Mouse (Mus musculus) neural tube, embryonic 11.5 days (tissue): ENCODE measurements around the gene Ugt1a10. TPM values are rescaled to one million over a fixed set of nuclear protein-coding genes. Genes with fewer than 3 reads are reported as not detected.
"Not testable (repeated sequence)": the region's sequence is repeated elsewhere in the genome, so short reads cannot be mapped to it uniquely, and the experiment has no call there.

Experiments used
- ATAC-seq: fragments of 200-750 bp; cut with Nextera tagmentation; 2 replicates; pipeline ENCODE4 v1.8.0; 2017; ENCODE audit warnings: moderate number of reproducible peaks, mild to moderate bottlenecking, moderate TSS enrichment, moderate library complexity; ENCODE audit not compliant: insufficient read depth, low FRiP score, low TSS enrichment
- DNase-seq: peaks from one replicate; pipeline ENCODE4 v3.0.0-alpha.2; 2015; ENCODE audit warnings: low spot score
- H3K27ac ChIP-seq: fragments of 300-500 bp; sonication (generic); 2 replicates; pipeline ENCODE4 v1.5.1; 2014; ENCODE audit warnings: low read depth, mild to moderate bottlenecking, low read length
- H3K27me3 ChIP-seq: fragments of 300-500 bp; sonication (generic); 2 replicates; pipeline ENCODE4 v1.6.1; 2014; ENCODE audit warnings: mild to moderate bottlenecking, low read length, mixed read lengths; ENCODE audit not compliant: control insufficient read depth, insufficient read depth
- H3K36me3 ChIP-seq: fragments of 300-500 bp; sonication (generic); 2 replicates; pipeline ENCODE4 v1.6.1; 2014; ENCODE audit warnings: mild to moderate bottlenecking, low read length, moderate library complexity, mixed read lengths; ENCODE audit not compliant: control insufficient read depth, insufficient read depth
- H3K4me1 ChIP-seq: fragments of 300-500 bp; sonication (generic); 2 replicates; pipeline ENCODE4 v1.6.1; 2014; ENCODE audit warnings: low read length, mixed read lengths; ENCODE audit not compliant: control insufficient read depth, insufficient read depth
- H3K4me2 ChIP-seq: fragments of 300-500 bp; sonication (generic); 2 replicates; pipeline ENCODE4 v1.6.1; 2014; ENCODE audit warnings: low read depth, mild to moderate bottlenecking, moderate library complexity
- H3K4me3 ChIP-seq: fragments of 300-500 bp; sonication (generic); 2 replicates; pipeline ENCODE4 v1.5.1; 2014; ENCODE audit warnings: low read depth, low read length
- H3K9ac ChIP-seq: fragments of 300-500 bp; sonication (generic); 2 replicates; pipeline ENCODE4 v1.6.1; 2014; ENCODE audit warnings: mild to moderate bottlenecking, low read length
- H3K9me3 ChIP-seq: fragments of 300-500 bp; sonication (generic); 2 replicates; pipeline ENCODE4 v1.6.1; 2016; ENCODE audit warnings: low read length; ENCODE audit not compliant: control insufficient read depth
- WGBS: fragments of 180-500 bp; shearing (Covaris S2); extraction: QIAGEN DNeasy Blood & Tissue Kit; methylation state at CpG from one replicate; pipeline ENCODE4 v1.1.7; 2014; 5-methylcytosine and 5-hydroxymethylcytosine counted together
- polyA plus RNA-seq: library from polyadenylated mRNA; unstranded; fragments of >200 nt; fragmentation: Nextera tagmentation; extraction: Ambion mirVana; gene quantifications from 2 replicates; pipeline ENCODE4 v1.2.1, GENCODE M21; 2014

Ugt1a10 gene
- polyA plus RNA-seq, 1 experiment from 2014 or later = not detected

DNA sequence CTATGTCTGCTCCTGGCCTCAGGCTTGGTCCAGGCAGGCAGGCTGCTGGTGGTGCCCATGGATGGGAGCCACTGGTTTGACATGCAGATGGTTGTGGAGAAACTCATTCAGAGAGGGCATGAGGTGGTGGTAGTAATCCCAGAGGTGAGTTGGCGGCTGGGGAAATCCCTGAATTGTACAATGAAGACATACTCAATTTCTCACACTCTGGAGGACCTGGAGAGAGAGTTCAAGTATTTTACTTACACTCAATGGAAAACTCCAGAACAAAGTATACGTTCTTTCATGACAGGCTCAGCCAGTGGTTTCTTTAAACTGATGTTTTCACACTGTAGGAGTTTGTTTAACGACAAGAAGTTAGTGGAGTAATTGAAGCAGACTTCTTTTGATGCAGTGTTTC lies 29.9 kb upstream of the Ugt1a10 start:
- not testable (repeated sequence) for H3K27me3 ChIP-seq, H3K9ac ChIP-seq, ATAC-seq, H3K36me3 ChIP-seq, H3K4me1 ChIP-seq, H3K4me2 ChIP-seq, H3K4me3 ChIP-seq, H3K9me3 ChIP-seq, DNase-seq, H3K27ac ChIP-seq
- WGBS = 79% methylated on average over 3 of the region's 3 CpGs

DNA sequence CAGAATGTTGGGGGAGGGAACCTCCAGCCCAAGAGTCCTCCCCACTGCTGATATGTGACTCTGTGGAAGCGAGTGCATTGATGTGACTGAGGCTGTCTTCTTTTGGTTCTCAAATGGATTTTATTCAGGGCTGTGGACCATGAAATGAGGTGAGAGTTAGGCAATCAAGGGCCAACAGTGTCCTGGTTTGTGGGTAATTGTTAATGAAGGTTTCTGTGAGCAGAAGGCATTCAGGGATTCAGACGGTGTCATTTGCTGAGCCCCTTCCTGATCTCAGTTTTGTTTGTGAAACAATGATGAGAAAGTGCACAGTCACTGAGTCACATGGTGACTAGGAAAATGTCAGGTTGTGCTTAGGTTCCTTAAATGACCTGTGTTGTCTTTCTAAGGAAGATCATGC lies 12.1 kb upstream of the Ugt1a10 start:
- not testable (repeated sequence) for H3K4me2 ChIP-seq, H3K4me1 ChIP-seq, H3K4me3 ChIP-seq, H3K9ac ChIP-seq, H3K36me3 ChIP-seq, H3K27me3 ChIP-seq, H3K27ac ChIP-seq, DNase-seq, ATAC-seq, H3K9me3 ChIP-seq
- WGBS = 89% methylated on average over 1 of the region's 2 CpGs

DNA sequence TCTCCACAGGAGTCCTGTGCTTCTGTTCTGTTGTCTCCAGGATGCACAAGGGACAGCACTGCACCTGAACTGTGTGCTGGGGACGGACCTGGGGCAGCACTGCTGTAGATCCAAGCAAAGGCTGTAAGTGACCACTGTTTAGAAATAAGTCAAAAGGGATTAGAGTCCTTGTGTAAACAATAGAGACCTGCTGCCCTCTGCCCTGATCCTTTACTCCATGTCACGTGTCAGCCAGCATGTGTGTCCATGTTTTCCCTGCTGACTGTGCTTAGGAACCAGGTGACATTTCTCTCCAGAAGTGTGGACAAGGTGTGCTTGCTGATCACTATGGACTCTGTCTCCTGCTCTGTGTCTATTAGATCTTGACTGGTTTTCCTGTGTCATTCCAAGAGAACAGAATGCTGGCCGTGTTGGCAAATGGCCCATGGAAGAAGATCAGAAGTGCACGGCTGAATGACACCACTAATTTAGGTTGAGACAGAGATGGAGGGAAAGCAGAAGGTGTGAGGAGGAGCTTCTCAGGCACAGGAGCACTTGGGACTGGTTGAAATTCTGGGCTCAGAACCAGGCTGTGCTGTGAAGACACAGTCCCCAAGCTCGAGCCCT lies 10.3 kb upstream of the Ugt1a10 start:
- 78% methylated on average over 3 of the region's 5 CpGs for WGBS
- H3K27ac ChIP-seq, H3K9ac ChIP-seq, H3K9me3 ChIP-seq, H3K4me1 ChIP-seq, ATAC-seq, H3K36me3 ChIP-seq, H3K27me3 ChIP-seq, H3K4me3 ChIP-seq, DNase-seq, H3K4me2 ChIP-seq: not testable (repeated sequence)

DNA sequence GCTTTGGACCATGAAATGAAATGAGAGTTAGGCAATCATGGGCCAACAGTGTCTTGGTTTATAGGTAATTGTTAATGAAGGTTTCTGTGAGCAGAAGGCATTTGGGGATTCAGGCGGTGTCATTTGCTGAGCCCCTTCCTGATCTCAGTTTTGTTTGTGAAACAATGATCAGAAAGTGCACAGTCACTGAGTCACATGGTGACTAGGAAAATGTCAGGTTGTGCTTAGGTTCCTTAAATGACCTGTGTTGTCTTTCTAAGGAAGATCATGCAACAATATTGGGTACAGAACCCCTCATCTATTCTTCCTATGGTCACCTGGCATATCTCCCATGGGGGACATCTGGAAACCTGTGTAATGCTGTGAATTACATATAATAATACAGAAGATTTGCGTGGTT lies 7.8 kb upstream of the Ugt1a10 start:
- H3K36me3 ChIP-seq, H3K27ac ChIP-seq, H3K9ac ChIP-seq, H3K4me1 ChIP-seq, ATAC-seq, DNase-seq, H3K27me3 ChIP-seq, H3K9me3 ChIP-seq, H3K4me2 ChIP-seq, H3K4me3 ChIP-seq: not testable (repeated sequence)
- WGBS = 91% methylated on average over 2 of the region's 2 CpGs

DNA sequence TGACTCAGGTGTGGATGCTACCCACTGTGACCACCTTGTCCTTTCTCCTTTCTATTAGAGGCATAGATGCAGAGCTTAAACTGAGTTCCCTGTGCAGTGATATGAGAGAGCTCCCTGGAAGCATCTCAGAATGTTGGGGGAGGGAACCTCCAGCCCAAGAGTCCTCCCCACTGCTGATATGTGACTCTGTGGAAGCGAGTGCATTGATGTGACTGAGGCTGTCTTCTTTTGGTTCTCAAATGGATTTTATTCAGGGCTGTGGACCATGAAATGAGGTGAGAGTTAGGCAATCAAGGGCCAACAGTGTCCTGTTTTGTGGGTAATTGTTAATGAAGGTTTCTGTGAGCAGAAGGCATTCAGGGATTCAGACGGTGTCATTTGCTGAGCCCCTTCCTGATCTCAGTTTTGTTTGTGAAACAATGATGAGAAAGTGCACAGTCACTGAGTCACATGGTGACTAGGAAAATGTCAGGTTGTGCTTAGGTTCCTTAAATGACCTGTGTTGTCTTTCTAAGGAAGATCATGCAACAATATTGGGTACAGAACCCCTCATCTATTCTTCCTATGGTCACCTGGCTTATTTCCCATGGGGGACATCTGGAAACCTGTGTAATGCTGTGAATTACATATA lies 11.4 kb downstream of the Ugt1a10 start:
- not testable (repeated sequence) for H3K4me2 ChIP-seq, ATAC-seq, H3K9me3 ChIP-seq, H3K4me1 ChIP-seq, H3K9ac ChIP-seq, H3K27ac ChIP-seq, DNase-seq, H3K4me3 ChIP-seq, H3K36me3 ChIP-seq, H3K27me3 ChIP-seq
- WGBS = 79% methylated on average over 1 of the region's 2 CpGs

DNA sequence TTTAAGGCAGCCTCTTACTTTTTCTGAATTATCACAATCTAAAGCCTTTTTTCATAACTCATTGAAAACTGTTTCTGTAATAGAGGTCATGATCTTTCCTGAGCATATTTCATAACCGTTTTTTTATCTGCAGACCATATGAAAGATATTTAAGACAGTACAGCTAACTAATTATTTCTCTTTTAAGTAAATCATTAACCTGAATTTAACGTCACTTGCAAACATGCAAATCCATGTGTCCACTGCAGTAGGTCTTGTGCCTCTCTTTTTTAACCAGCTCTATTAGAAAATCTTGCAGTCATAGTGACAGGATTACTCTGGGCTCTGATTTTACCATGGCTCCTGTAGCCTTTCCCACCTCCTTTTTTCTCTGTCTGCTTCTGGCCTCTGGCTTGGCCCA lies 15.3 kb downstream of the Ugt1a10 start, which contains the start of gene Ugt1a9:
TSS of gene Ugt1a9 (plus strand) at position 306 of the 400 bp plus-strand sequence.
- H3K36me3 ChIP-seq = no peaks in the 10 kb centered on the region
- no peak within 1 kb of the TSS for H3K4me2 ChIP-seq
- no peak within 1 kb of the TSS for H3K4me3 ChIP-seq
- H3K27me3 ChIP-seq = no peaks in the 10 kb centered on the region
- DNase-seq (no peak), ATAC-seq (no peak)
- H3K9me3 ChIP-seq = no peaks in the 10 kb centered on the region
- 87% methylated on average over 2 of the region's 2 CpGs for WGBS
- no peak within 1 kb of the TSS for H3K27ac ChIP-seq
- H3K9ac ChIP-seq = no peak within 1 kb of the TSS
- H3K4me1 ChIP-seq = no peaks in the 10 kb centered on the region

DNA sequence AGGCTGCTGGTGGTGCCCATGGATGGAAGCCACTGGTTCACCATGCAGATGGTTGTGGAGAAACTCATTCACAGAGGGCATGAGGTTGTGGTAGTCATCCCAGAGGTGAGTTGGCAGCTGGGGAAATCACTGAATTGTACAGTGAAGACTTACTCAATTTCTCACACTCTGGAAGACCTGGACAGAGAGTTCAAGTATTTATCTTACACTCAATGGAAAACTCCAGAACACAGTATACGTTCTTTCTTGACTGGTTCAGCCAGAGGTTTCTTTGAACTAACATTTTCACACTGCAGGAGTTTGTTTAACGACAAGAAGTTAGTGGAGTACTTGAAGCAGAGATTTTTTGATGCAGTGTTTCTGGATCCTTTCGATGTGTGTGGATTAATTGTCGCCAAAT lies 15.7 kb downstream of the Ugt1a10 start:
- Histone ChIP-seq H3K9me3 (no peaks in the 10 kb centered on the region), H3K27me3 (no peaks in the 10 kb centered on the region), H3K4me2 (no peak overlapping the region), H3K27ac (no peak overlapping the region), H3K36me3 (no peaks in the 10 kb centered on the region), H3K9ac (no peak overlapping the region), H3K4me1 (no peaks in the 10 kb centered on the region), H3K4me3 (no peak overlapping the region)
- DNase-seq (no peak), ATAC-seq (no peak)
- 82% methylated on average over 4 of the region's 4 CpGs for WGBS

DNA sequence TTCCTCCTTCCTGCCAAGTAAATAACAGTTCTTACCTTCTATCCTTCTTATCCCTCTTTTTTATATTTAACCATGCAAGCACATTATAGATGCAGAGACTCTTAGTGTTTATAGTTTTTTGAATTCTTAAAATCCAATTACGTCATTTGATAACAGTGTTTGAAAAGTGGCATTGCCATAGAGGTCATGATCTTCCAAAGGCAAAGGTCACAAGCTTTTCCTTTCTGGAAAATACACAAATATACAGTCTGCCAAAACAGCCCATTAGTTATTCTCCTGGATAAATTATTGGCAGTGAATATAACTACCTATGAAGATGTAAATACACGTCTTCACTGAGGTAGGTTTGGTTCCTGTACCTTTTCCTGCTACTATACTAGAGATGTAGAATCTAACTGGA lies 19.3 kb downstream of the Ugt1a10 start:
- 90% methylated on average over 2 of the region's 2 CpGs for WGBS
- DNase-seq (no peak), ATAC-seq (no peak)
- Histone ChIP-seq H3K27ac (no peak overlapping the region), H3K27me3 (no peaks in the 10 kb centered on the region), H3K4me3 (no peak overlapping the region), H3K4me1 (no peaks in the 10 kb centered on the region), H3K9ac (no peak overlapping the region), H3K4me2 (no peak overlapping the region), H3K9me3 (no peaks in the 10 kb centered on the region), H3K36me3 (no peaks in the 10 kb centered on the region)

DNA sequence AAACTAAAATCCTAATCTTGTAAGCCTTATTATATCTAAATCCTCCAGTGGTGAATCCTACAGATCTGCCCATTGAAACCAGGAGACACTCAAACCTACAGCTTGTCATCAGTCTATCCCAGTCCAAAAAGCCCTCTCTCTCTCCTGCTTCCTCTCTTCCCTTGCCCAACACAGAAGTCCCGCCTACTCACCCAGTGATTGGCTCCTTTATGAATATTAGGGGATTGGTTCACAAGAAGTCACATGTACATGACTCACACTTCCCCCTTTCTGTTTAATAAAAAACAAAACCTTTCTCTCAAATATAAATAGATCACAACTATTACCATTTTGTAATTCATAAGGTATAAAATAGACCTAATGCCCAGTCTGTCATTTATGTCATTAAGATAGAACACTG lies 21.9 kb downstream of the Ugt1a10 start:
- Histone ChIP-seq H3K27me3 (no peaks in the 10 kb centered on the region), H3K27ac (no peak overlapping the region), H3K4me2 (no peak overlapping the region), H3K9me3 (no peaks in the 10 kb centered on the region), H3K9ac (no peak overlapping the region), H3K4me1 (no peaks in the 10 kb centered on the region), H3K4me3 (no peak overlapping the region), H3K36me3 (no peaks in the 10 kb centered on the region)
- DNase-seq = no peak
- WGBS = 80% methylated on average over 1 of the region's 1 CpGs
- no peak for ATAC-seq
